ENCODE assay signal across 15 mouse cellular contexts in genomic region chr7:25804792-25805191, GRCm38 (mm10). TPM values are rescaled to one million over a fixed set of nuclear protein-coding genes. Genes with fewer than 3 reads are reported as not detected.
DNase-seq lines count a peak whose midpoint lies in the region; ATAC-seq lines count a peak whose summit lies in the region.
"Had no signal": no experiment of that assay in that cellular context is flagged by ENCODE, and none has a peak within 500 bp of the region (broad histone marks: within the 10 kb centered on the region; RNA-seq: fewer than 3 reads in every experiment).

No protein-coding gene starts in this region.

- H3K36me3 ChIP-seq in kidney, embryonic 15.5 days, result no peaks in the 10 kb centered on the region
- no peaks in the 10 kb centered on the region for H3K36me3 ChIP-seq in limb, embryonic 12.5 days
- no peaks in the 10 kb centered on the region for H3K36me3 ChIP-seq in hindbrain, embryonic 16.5 days (ENCODE audit: control insufficient read depth, insufficient read depth, low read length)
- H3K36me3 ChIP-seq: embryonic facial prominence, embryonic 12.5 days; G1E; heart, embryonic 12.5 days; hindbrain, embryonic 10.5 days had no signal

- no peak for DNase-seq in frontal cortex, postnatal 36 days (ENCODE audit: low spot score in 2 of 2)
- DNase-seq in kidney, adult 9 months, result no peak
- DNase-seq in 3T3-L1 (ENCODE audit: low read depth, low spot score), result peak; percentile 24

- peaks cover 35% of the 10 kb centered on the region for H3K4me1 ChIP-seq in kidney, embryonic 15.5 days
- H3K4me1 ChIP-seq in limb, embryonic 12.5 days (replicated peaks), result peaks cover 17% of the 10 kb centered on the region
- H3K4me1 ChIP-seq in hindbrain, embryonic 16.5 days (ENCODE audit: control insufficient read depth, insufficient read depth, low read depth, low read length), result no peaks in the 10 kb centered on the region

- H3K27ac ChIP-seq in kidney, embryonic 15.5 days, result peak overlapping the region; percentile 62; the same call in 1 of the 2 replicates
- 0 out of 2 replicates have a peak overlapping the region, but pooled peaks have one; percentile 35 for H3K27ac ChIP-seq in limb, embryonic 12.5 days
- H3K27ac ChIP-seq in hindbrain, embryonic 16.5 days (ENCODE audit: low read depth, low read length), result no peak overlapping the region
- H3K27ac ChIP-seq: embryonic facial prominence, embryonic 12.5 days; forebrain, embryonic 13.5 days; hindbrain, embryonic 10.5 days; layer of hippocampus, adult 2 months had no signal

- no peak overlapping the region for H3K4me3 ChIP-seq in kidney, embryonic 15.5 days (replicated peaks)
- no peak overlapping the region for H3K4me3 ChIP-seq in limb, embryonic 12.5 days (replicated peaks)
- H3K4me3 ChIP-seq in hindbrain, embryonic 16.5 days (ENCODE audit: low read length), result no peak overlapping the region
- H3K4me3 ChIP-seq: embryonic facial prominence, embryonic 12.5 days; erythroblast, embryonic 14.5 days; forebrain, embryonic 13.5 days; heart, embryonic 12.5 days; hindbrain, embryonic 10.5 days had no signal

- no peaks in the 10 kb centered on the region for H3K27me3 ChIP-seq in kidney, embryonic 15.5 days
- H3K27me3 ChIP-seq in limb, embryonic 12.5 days, result no peaks in the 10 kb centered on the region
- H3K27me3 ChIP-seq in hindbrain, embryonic 16.5 days (replicated peaks; ENCODE audit: control insufficient read depth, insufficient read depth, low read length), result no peaks in the 10 kb centered on the region
- H3K27me3 ChIP-seq: embryonic facial prominence, embryonic 12.5 days; forebrain, embryonic 13.5 days; heart, embryonic 12.5 days had no signal

- H3K9me3 ChIP-seq in kidney, embryonic 15.5 days (replicated peaks), result no peaks in the 10 kb centered on the region
- H3K9me3 ChIP-seq in limb, embryonic 12.5 days, result no peaks in the 10 kb centered on the region
- H3K9me3 ChIP-seq in hindbrain, embryonic 16.5 days (ENCODE audit: control insufficient read depth, low read length), result no peaks in the 10 kb centered on the region
- H3K9me3 ChIP-seq: embryonic facial prominence, embryonic 12.5 days; forebrain, embryonic 13.5 days; G1E; heart, embryonic 12.5 days; hindbrain, embryonic 10.5 days had no signal

- ATAC-seq in frontal cortex, adult (ENCODE audit: low TSS enrichment), result peak; percentile 23; the same call in 1 of the 2 replicates
- ATAC-seq in kidney, embryonic 15.5 days (replicated peaks; ENCODE audit: low FRiP score), result no peak
- ATAC-seq in limb, embryonic 12.5 days (ENCODE audit: insufficient number of reproducible peaks, insufficient read depth, low FRiP score, low TSS enrichment, low read depth), result no peak
- ATAC-seq in hindbrain, embryonic 16.5 days, result no peak

- H3K4me2 ChIP-seq in kidney, embryonic 15.5 days, result no peak overlapping the region
- no peak overlapping the region for H3K4me2 ChIP-seq in limb, embryonic 12.5 days
- H3K4me2 ChIP-seq in hindbrain, embryonic 16.5 days (ENCODE audit: low read length), result no peak overlapping the region
- H3K4me2 ChIP-seq: embryonic facial prominence, embryonic 12.5 days; liver, embryonic 11.5 days had no signal

- H3K9ac ChIP-seq in kidney, embryonic 15.5 days, result no peak overlapping the region
- no peak overlapping the region for H3K9ac ChIP-seq in limb, embryonic 12.5 days (replicated peaks)
- no peak overlapping the region for H3K9ac ChIP-seq in hindbrain, embryonic 16.5 days (ENCODE audit: low read depth, low read length)
- H3K9ac ChIP-seq: embryonic facial prominence, embryonic 12.5 days; forebrain, embryonic 13.5 days; heart, embryonic 12.5 days had no signal

- 49% methylated on average over 4 of the region's 4 CpGs for WGBS in kidney, embryonic 15.5 days
- WGBS in limb, embryonic 12.5 days, result 84% methylated on average over 4 of the region's 4 CpGs
- WGBS in hindbrain, embryonic 16.5 days, result 77% methylated on average over 4 of the region's 4 CpGs

RNA-seq across cellular contexts. Expression of gene Cyp2s1, which starts 11.9 kb away (rescaled TPM):
- 17.2 and 18.1 TPM in 2 replicates for polyA plus RNA-seq in kidney, embryonic 15.5 days (2015; fragmentation: Nextera tagmentation; extraction: Ambion mirVana)
- 1.2 and 2.1 TPM in 2 replicates for polyA plus RNA-seq in limb, embryonic 12.5 days (2016; fragmentation: Nextera tagmentation; extraction: Ambion mirVana)
- polyA plus RNA-seq in hindbrain, embryonic 16.5 days (2015; fragmentation: Nextera tagmentation; extraction: Ambion mirVana), result 4.1 and 4.6 TPM in 2 replicates
- polyA plus RNA-seq: erythroblast, embryonic 14.5 days; G1E had no signal

RNA-seq across cellular contexts. Expression of gene Axl, which starts 16.3 kb away (rescaled TPM):
- polyA plus RNA-seq in kidney, embryonic 15.5 days (2015; fragmentation: Nextera tagmentation; extraction: Ambion mirVana), result 81.9 and 91.5 TPM in 2 replicates
- 56.3 and 57.2 TPM in 2 replicates for polyA plus RNA-seq in limb, embryonic 12.5 days (2016; fragmentation: Nextera tagmentation; extraction: Ambion mirVana)
- polyA plus RNA-seq in hindbrain, embryonic 16.5 days (2015; fragmentation: Nextera tagmentation; extraction: Ambion mirVana), result 18.1 and 25.5 TPM in 2 replicates
- polyA plus RNA-seq: G1E had no signal

RNA-seq across cellular contexts. Expression of gene Hnrnpul1, which starts 50.2 kb away (rescaled TPM):
- 61.3 and 65.0 TPM in 2 replicates for polyA plus RNA-seq in kidney, embryonic 15.5 days (2015; fragmentation: Nextera tagmentation; extraction: Ambion mirVana)
- 67.6 and 75.0 TPM in 2 replicates for polyA plus RNA-seq in limb, embryonic 12.5 days (2016; fragmentation: Nextera tagmentation; extraction: Ambion mirVana)
- polyA plus RNA-seq in hindbrain, embryonic 16.5 days (2015; fragmentation: Nextera tagmentation; extraction: Ambion mirVana), result 32.3 and 37.6 TPM in 2 replicates
